Mouse (Mus musculus): ENCODE measurements around the gene Lzts3. TPM values are rescaled to one million over a fixed set of nuclear protein-coding genes. Genes with fewer than 3 reads are reported as not detected.
"Not testable (repeated sequence)": the region's sequence is repeated elsewhere in the genome, so short reads cannot be mapped to it uniquely, and the experiment has no call there.

Lzts3 gene
- total RNA-seq (2021), result 10 to 100 TPM; 43.9 to 50.5 TPM
- long read RNA-seq, full-length matches to known transcripts, result 2 of 31 reads
- long read RNA-seq, partial matches to known transcripts, result 1 of 31 reads
- long read RNA-seq, other reads (novel, unspliced or antisense), result 28 of 31 reads

DNA sequence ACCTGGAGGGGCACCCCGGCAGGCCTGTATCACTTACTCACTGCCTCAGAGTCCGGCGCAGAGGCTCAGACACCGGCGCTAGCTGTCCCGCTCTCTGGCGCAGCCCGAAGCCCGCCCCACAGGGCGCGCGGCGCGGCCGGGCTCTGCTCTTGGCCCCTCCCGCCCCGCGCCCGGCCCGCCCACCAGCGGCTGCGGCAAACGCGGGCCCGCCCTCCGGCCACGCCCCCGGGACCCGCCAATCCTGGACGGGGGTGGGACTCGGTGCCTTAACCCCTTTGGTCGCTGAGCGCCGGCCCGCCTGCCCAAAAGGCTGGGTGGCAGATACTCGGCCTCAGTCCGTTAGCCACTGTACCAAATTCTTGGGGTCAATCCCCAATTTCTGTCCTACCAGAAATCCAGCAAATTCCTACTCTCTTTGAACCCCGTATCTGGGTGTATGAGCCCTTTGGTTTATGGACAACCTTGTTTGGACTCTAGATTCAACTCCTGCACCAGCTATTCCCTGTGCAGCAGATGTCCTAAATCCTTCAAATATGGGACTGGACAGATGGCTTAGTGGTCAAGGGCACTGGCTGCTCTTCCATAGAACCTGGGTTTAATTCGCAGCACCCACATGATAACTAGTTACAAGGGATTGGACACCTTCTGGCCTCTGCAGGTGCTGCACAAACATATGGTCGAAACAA is at the start of gene Lzts3:
Gene Lzts3 (minus strand): TSS at position 120 of the 686 bp plus-strand sequence.
- DNase-seq (ENCODE audit: low spot score in 2 of 2), result peak; percentile 87 to 93

GRCm38 (mm10) chr2:130689011-130689410 is 46.4 kb upstream of the Lzts3 start:
- DNase-seq (ENCODE audit: low spot score in 2 of 2), result no peak

GRCm38 (mm10) chr2:130685426-130685825 is 42.8 kb upstream of the Lzts3 start:
- no peak for DNase-seq (ENCODE audit: low spot score in 2 of 2)

DNA sequence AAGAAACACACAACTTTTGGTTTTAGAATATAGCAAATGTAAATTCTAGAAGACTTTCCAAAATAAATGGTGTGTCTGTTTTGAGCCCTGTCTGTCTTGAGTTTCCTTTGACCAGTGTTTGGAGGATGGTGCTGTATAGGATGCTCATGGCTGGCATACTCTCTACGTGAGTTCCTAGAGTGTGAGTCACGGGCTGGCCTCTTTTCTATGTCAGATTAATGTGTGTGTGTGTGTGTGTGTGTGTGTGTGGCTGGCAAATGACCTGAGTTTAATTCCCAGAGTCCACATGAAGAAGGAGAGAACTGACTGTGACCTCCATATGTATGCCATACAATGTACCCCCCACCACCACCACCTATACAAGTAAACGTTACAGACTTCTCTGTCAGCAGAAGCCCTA is 38.9 kb upstream of the Lzts3 start:
- DNase-seq (ENCODE audit: low spot score in 2 of 2), result no peak

GRCm38 (mm10) chr2:130679899-130680298 is 37.3 kb upstream of the Lzts3 start:
- no peak for DNase-seq (ENCODE audit: low spot score in 2 of 2)

DNA sequence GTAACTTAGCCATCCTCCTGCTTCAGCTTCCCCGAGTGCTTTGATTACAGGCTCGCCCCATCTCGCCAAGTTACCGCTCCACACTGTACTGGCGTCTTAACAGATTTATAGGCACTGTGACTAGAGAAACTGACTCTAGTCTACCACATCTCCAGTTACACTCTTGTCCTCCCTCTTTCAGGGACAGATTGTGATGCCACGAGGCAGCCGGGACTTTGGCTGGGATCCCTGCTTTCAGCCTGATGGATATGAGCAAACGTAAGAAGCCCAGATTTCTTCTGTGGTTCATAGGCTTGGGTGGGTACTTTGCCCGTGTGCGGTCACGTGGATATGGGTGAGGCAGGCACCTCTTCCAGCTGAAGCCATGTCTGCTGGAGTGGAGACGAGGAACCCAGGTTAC is 36.6 kb upstream of the Lzts3 start:
- DNase-seq (ENCODE audit: low spot score in 2 of 2), result no peak

DNA sequence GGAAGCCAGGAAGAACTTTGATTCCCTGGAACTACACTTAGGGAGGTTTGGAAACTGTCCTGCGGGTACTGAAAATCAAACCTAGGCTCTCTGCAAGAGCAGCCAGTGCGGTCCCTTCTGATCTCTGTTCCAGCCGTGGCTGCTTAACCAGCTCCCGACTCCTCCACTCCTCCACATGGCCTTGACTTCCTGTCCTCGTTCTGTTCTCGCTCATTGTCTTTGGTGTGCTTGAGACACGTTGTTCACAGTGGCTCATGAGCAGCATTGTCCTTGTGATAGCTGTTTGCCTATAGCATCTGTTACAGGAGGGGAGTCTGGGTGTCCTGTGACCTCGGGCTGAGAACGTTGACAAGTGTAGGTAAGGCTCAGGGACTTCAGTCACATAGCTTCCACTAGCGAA is 34.6 kb upstream of the Lzts3 start:
- no peak for DNase-seq (ENCODE audit: low spot score in 2 of 2)

GRCm38 (mm10) chr2:130667559-130667958 is 25.0 kb upstream of the Lzts3 start, which contains the start of gene Itpa:
TSS of gene Itpa (plus strand) at chr2:130667610.
- DNase-seq (ENCODE audit: low spot score in 2 of 2), result peak; percentile 85 to 86

DNA sequence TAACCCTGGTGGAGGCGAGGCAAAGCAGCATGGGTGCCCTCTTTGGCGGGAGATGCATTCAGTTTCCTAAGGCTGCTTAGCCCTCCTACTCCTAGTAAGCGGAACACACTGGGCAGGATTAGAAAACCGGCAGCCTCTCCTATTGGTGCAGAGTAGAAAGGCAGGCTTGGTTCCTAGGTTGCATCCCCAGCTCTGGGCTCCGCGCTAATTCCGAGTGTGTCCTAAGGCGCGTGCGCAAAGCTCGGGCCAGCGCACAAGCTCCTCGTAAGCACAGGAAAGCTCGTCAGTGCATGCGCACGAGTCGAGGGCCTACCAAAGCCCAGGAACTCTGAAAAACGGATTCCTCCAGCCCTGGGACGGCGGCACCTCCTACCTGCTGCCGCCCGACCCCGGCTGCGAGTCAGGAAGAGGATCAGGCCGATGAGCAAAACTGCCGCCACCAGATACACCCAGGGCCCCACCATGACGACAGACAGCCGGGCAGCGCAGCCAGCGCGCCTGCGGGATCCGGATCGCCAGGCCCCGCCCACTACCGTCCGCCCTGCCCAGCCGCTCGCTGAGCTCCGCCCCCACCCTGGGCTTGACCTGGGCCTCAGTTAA is 21.6 kb upstream of the Lzts3 start, which contains the start of gene Ddrgk1:
Gene Ddrgk1 (minus strand): TSS at position 558 of the 600 bp plus-strand sequence.
- DNase-seq (ENCODE audit: low spot score in 2 of 2), result peak; percentile 89 to 93

DNA sequence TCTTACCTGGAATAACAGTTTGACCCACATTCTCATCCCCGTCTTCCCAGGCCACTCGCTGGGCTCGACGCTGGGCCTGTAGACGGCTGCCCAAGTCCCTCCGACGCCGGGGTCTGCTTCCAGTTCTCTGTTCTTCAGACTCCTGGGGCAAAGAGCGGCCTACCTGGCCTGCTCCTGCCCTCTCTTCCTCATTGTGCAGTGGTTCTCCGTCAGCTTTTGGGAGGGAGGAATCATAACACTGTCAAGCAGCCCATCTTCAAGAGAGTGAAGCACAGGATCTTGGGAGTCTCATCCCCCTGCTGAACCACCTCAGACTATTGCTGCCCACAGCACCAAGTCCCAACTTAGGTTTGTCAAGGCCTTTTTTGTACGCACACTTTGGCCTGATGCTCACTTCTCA is 20.7 kb upstream of the Lzts3 start:
- no peak for DNase-seq (ENCODE audit: low spot score in 2 of 2)

- DNase-seq (ENCODE audit: low spot score in 2 of 2), result no peak
Observed at GRCm38 (mm10) chr2:130658530-130658929, 15.9 kb upstream of the Lzts3 start.

GRCm38 (mm10) chr2:130657541-130657940 is 14.9 kb upstream of the Lzts3 start:
- peak; percentile 28 to 44 for DNase-seq (ENCODE audit: low spot score in 2 of 2)

DNA sequence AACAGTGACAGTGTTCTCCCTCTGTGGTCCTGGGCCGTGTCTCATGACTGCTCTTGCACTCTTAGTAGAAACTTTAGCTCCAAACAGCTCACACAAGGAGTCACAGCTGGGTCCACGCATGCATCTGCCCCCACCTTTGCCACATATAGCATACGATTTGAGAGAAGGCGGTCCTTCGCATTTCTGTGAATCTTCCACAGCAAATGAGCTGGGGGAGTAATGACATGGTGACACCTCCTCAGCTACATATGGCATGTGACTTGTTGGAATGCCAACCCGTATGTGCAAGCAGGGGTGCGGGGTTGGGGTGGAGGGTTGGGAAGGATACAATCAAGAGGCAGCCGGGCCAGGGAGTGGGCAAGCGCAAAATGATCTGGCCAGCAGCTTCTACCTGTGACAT is 13.9 kb upstream of the Lzts3 start:
- no peak for DNase-seq (ENCODE audit: low spot score in 2 of 2)

- DNase-seq (ENCODE audit: low spot score in 2 of 2), result no peak
Observed at GRCm38 (mm10) chr2:130655660-130656339, 13.2 kb upstream of the Lzts3 start.

- no peak for DNase-seq (ENCODE audit: low spot score in 2 of 2)
Observed at GRCm38 (mm10) chr2:130653760-130654159, 11.2 kb upstream of the Lzts3 start.

DNA sequence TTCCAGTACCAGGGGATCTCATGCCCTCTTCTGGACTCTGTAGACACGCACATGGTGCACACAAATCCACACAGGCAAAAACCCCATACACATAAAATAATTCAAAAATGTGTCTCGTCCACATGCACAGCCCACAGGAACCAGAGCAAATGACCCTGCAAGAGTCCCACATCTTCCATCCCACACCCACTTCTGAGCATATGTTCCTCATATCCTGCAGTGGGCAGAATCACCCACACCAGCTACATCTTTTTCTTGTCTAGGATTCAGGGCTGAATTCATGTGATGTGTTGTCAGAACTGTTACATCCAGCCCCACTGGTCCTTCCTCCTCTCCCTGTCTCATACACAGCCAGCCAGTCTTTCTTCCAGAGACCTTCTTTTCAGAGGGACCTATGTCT is 10.7 kb upstream of the Lzts3 start:
- no peak for DNase-seq (ENCODE audit: low spot score in 2 of 2)

GRCm38 (mm10) chr2:130649028-130649427 is 6.4 kb upstream of the Lzts3 start:
- DNase-seq (ENCODE audit: low spot score in 2 of 2), result not testable (repeated sequence)

DNA sequence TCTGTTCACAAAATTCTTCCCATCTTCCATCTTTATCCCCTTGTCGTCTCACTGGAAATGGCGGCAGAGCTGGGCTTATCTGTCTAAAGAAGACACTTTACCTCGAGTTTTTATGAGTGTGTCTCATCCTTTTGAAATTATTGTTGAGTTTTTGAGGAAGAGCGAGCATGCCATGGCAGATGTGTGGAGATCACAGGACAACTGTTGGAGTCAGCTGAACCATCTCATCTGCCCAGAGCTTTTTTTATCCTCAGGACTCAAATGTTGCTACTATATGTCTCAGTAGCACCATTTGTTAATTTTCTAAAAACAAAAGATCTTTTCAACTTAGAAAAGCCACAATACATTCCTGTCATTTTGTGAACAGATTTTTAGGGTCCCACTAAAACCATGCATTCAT is 2.6 kb upstream of the Lzts3 start:
- DNase-seq (ENCODE audit: low spot score in 2 of 2), result no peak

GRCm38 (mm10) chr2:130642197-130642660 is 374 bp downstream of the Lzts3 start:
- peak in 1 of 2 experiments; percentile 48 for DNase-seq (ENCODE audit: low spot score in 2 of 2)

- DNase-seq (ENCODE audit: low spot score in 2 of 2), result no peak
Observed at GRCm38 (mm10) chr2:130641351-130642025, 1.1 kb downstream of the Lzts3 start.

- no peak for DNase-seq (ENCODE audit: low spot score in 2 of 2)
Observed at GRCm38 (mm10) chr2:130639276-130639675, 3.3 kb downstream of the Lzts3 start.
